ENCODE assay signal across 8 mouse cellular contexts in genomic region chr17:29356479-29356856, GRCm38 (mm10). TPM values are rescaled to one million over a fixed set of nuclear protein-coding genes. Genes with fewer than 3 reads are reported as not detected.
DNase-seq lines count a peak whose midpoint lies in the region; ATAC-seq lines count a peak whose summit lies in the region.

No protein-coding gene starts in this region.

- peaks cover 31% of the 10 kb centered on the region for H3K4me1 ChIP-seq in heart, embryonic 12.5 days (replicated peaks)
- peaks cover 37% of the 10 kb centered on the region for H3K4me1 ChIP-seq in kidney, embryonic 16.5 days (ENCODE audit: insufficient read depth, low read length)
- H3K4me1 ChIP-seq in lung, embryonic 16.5 days (replicated peaks; ENCODE audit: control insufficient read depth, insufficient read depth, low read length), result peaks cover 24% of the 10 kb centered on the region

- peak overlapping the region; percentile 43 for H3K4me3 ChIP-seq in heart, embryonic 12.5 days
- H3K4me3 ChIP-seq in kidney, embryonic 16.5 days (ENCODE audit: low read length), result peak overlapping the region; percentile 43
- peak overlapping the region; percentile 35 for H3K4me3 ChIP-seq in lung, embryonic 16.5 days (ENCODE audit: low read length)

- no peaks in the 10 kb centered on the region for H3K9me3 ChIP-seq in heart, embryonic 12.5 days (replicated peaks)
- H3K9me3 ChIP-seq in kidney, embryonic 16.5 days (ENCODE audit: low read length), result no peaks in the 10 kb centered on the region
- H3K9me3 ChIP-seq in lung, embryonic 16.5 days (ENCODE audit: control insufficient read depth, low read length), result no peaks in the 10 kb centered on the region

- H3K27me3 ChIP-seq in heart, embryonic 12.5 days (replicated peaks), result no peaks in the 10 kb centered on the region
- H3K27me3 ChIP-seq in kidney, embryonic 16.5 days (ENCODE audit: insufficient read depth, low read length), result no peaks in the 10 kb centered on the region
- H3K27me3 ChIP-seq in lung, embryonic 16.5 days (ENCODE audit: control insufficient read depth, insufficient read depth, low read depth, low read length), result no peaks in the 10 kb centered on the region

- peak; percentile 64 for DNase-seq in layer of hippocampus, adult 9-11 months
- no peak for DNase-seq in layer of hippocampus, adult 18-20 months (ENCODE audit: low spot score in 2 of 2)
- DNase-seq in embryo, embryonic 11 days, result peak; percentile 91
- peak; percentile 92 for DNase-seq in retina, embryonic 14.5 days (ENCODE audit: low spot score)

- peak overlapping the region; percentile 68 for H3K4me2 ChIP-seq in heart, embryonic 12.5 days
- peak overlapping the region; percentile 70 for H3K4me2 ChIP-seq in kidney, embryonic 16.5 days (replicated peaks; ENCODE audit: low read depth, low read length)
- peak overlapping the region; percentile 52 for H3K4me2 ChIP-seq in lung, embryonic 16.5 days (ENCODE audit: low read depth, low read length)

- peak overlapping the region; percentile 59 for H3K9ac ChIP-seq in heart, embryonic 12.5 days
- H3K9ac ChIP-seq in kidney, embryonic 16.5 days (replicated peaks; ENCODE audit: low read length), result peak overlapping the region; percentile 68
- peak overlapping the region; percentile 66 for H3K9ac ChIP-seq in lung, embryonic 16.5 days (ENCODE audit: low read length)

- WGBS in heart, embryonic 12.5 days, result 1% methylated on average over 11 of the region's 11 CpGs
- 0% methylated on average over 11 of the region's 11 CpGs for WGBS in kidney, embryonic 16.5 days
- 0% methylated on average over 10 of the region's 11 CpGs for WGBS in lung, embryonic 16.5 days

- peak; percentile 87 for ATAC-seq in heart, embryonic 12.5 days (ENCODE audit: insufficient number of reproducible peaks, low FRiP score)
- peak; percentile 95 for ATAC-seq in kidney, embryonic 16.5 days (ENCODE audit: low FRiP score, low TSS enrichment)
- ATAC-seq in lung, embryonic 16.5 days (ENCODE audit: low read depth), result peak; percentile 87
- ATAC-seq in erythroid progenitor cell, adult 5-6 weeks (replicated peaks; ENCODE audit: low FRiP score, poor library complexity, severe bottlenecking), result no peak

- peak overlapping the region; percentile 99 for H3K27ac ChIP-seq in heart, embryonic 12.5 days (ENCODE audit: poor library complexity, severe bottlenecking)
- peak overlapping the region; percentile 98 for H3K27ac ChIP-seq in kidney, embryonic 16.5 days (ENCODE audit: low read length)
- H3K27ac ChIP-seq in lung, embryonic 16.5 days (ENCODE audit: low read length), result peak overlapping the region; percentile 95

- H3K36me3 ChIP-seq in heart, embryonic 12.5 days, result no peaks in the 10 kb centered on the region
- H3K36me3 ChIP-seq in kidney, embryonic 16.5 days (ENCODE audit: insufficient read depth, low read length), result no peaks in the 10 kb centered on the region
- H3K36me3 ChIP-seq in lung, embryonic 16.5 days (ENCODE audit: control insufficient read depth, insufficient read depth, low read length), result no peaks in the 10 kb centered on the region

RNA-seq across cellular contexts. Expression of gene Fgd2, which starts 4.2 kb away (rescaled TPM):
- total RNA-seq in layer of hippocampus, adult 18-20 months (2021), result 1 to 10 TPM; 4.4 to 5.8 TPM
- polyA plus RNA-seq in heart, embryonic 12.5 days (2016; fragmentation: Nextera tagmentation; extraction: Ambion mirVana), result 2.0 and 2.1 TPM in 2 replicates
- polyA plus RNA-seq in kidney, embryonic 16.5 days (2015; fragmentation: Nextera tagmentation; extraction: Ambion mirVana), result 14.4 and 16.2 TPM in 2 replicates
- polyA plus RNA-seq in lung, embryonic 16.5 days (2015; fragmentation: Nextera tagmentation; extraction: Ambion mirVana), result 21.7 and 24.0 TPM in 2 replicates
- total RNA-seq in erythroid progenitor cell, adult 5-6 weeks (2015; ENCODE audit: low replicate concordance), result 4.0 and 6.3 TPM in 2 replicates
- total RNA-seq in erythroid progenitor cell, adult 5-6 weeks (2017; ENCODE audit: low replicate concordance), result 0.98 and 5.0 TPM in 2 replicates

RNA-seq across cellular contexts. Expression of gene Mtch1, which starts 8.7 kb away (rescaled TPM):
- 100 to 1,000 TPM; 644 to 648 TPM for total RNA-seq in layer of hippocampus, adult 18-20 months (2021)
- polyA plus RNA-seq in heart, embryonic 12.5 days (2016; fragmentation: Nextera tagmentation; extraction: Ambion mirVana), result 317 and 330 TPM in 2 replicates
- polyA plus RNA-seq in kidney, embryonic 16.5 days (2015; fragmentation: Nextera tagmentation; extraction: Ambion mirVana), result 189 and 316 TPM in 2 replicates
- 208 and 265 TPM in 2 replicates for polyA plus RNA-seq in lung, embryonic 16.5 days (2015; fragmentation: Nextera tagmentation; extraction: Ambion mirVana)
- 32.1 and 42.3 TPM in 2 replicates for total RNA-seq in erythroid progenitor cell, adult 5-6 weeks (2015; ENCODE audit: low replicate concordance)
- total RNA-seq in erythroid progenitor cell, adult 5-6 weeks (2017; ENCODE audit: low replicate concordance), result 12.3 and 31.1 TPM in 2 replicates

RNA-seq across cellular contexts. Expression of gene Pi16, which starts 39.0 kb away (rescaled TPM):
- 1 to 10 TPM in 1 of 2 experiments, under 1 TPM in 1; 0.92 to 1.3 TPM for total RNA-seq in layer of hippocampus, adult 18-20 months (2021)
- 4.0 and 4.5 TPM in 2 replicates for polyA plus RNA-seq in heart, embryonic 12.5 days (2016; fragmentation: Nextera tagmentation; extraction: Ambion mirVana)
- polyA plus RNA-seq in kidney, embryonic 16.5 days (2015; fragmentation: Nextera tagmentation; extraction: Ambion mirVana), result 2.4 and 3.1 TPM in 2 replicates
- polyA plus RNA-seq in lung, embryonic 16.5 days (2015; fragmentation: Nextera tagmentation; extraction: Ambion mirVana), result 2.3 and 3.5 TPM in 2 replicates
- 1.1 and 1.3 TPM in 2 replicates for total RNA-seq in erythroid progenitor cell, adult 5-6 weeks (2015; ENCODE audit: low replicate concordance)
- total RNA-seq in erythroid progenitor cell, adult 5-6 weeks (2017; ENCODE audit: low replicate concordance), result 3.4 and 3.7 TPM in 2 replicates

Comparison
In these comparisons a context has a peak if more than half of its experiments do, and no peak if none do; other contexts are left out.
1. DNase-seq: peak in layer of hippocampus, adult 9-11 months (single experiment), embryo, embryonic 11 days (single experiment) and retina, embryonic 14.5 days (single experiment); none in layer of hippocampus, adult 18-20 months (0 of 2).
2. Peak in every context shown above with its lines, with median percentiles within 50 percentile points of each other: H3K27ac ChIP-seq, H3K4me2 ChIP-seq, H3K4me3 ChIP-seq and H3K9ac ChIP-seq.